Mouse (Mus musculus) stomach, embryonic 16.5 days (tissue): ENCODE data around the gene Sgk1. TPM values are rescaled to one million over a fixed set of nuclear protein-coding genes. Genes with fewer than 3 reads are reported as not detected.

ENCODE experiments used
- ATAC-seq: fragments of 200-750 bp; cut with Nextera tagmentation; 2 replicates; pipeline ENCODE4 v1.8.0; 2017; ENCODE audit warnings: moderate number of reproducible peaks, moderate TSS enrichment; ENCODE audit not compliant: insufficient read depth, low FRiP score
- H3K27ac ChIP-seq: fragments of 300-500 bp; sonication (generic); 2 replicates; pipeline ENCODE4 v1.5.1; 2014; ENCODE audit warnings: low read length
- H3K27me3 ChIP-seq: fragments of 300-500 bp; sonication (generic); 2 replicates; pipeline ENCODE4 v1.6.1; 2014; ENCODE audit warnings: low read length, control low read depth, mixed read lengths; ENCODE audit not compliant: control insufficient read depth, insufficient read depth
- H3K36me3 ChIP-seq: fragments of 300-500 bp; sonication (generic); 2 replicates; pipeline ENCODE4 v1.6.1; 2014; ENCODE audit warnings: low read length; ENCODE audit not compliant: control insufficient read depth, insufficient read depth
- H3K4me1 ChIP-seq: fragments of 300-500 bp; sonication (generic); 2 replicates; pipeline ENCODE4 v1.6.1; 2014; ENCODE audit warnings: low read length, control low read depth, mixed read lengths; ENCODE audit not compliant: control insufficient read depth, insufficient read depth
- H3K4me2 ChIP-seq: fragments of 300-500 bp; sonication (generic); 2 replicates; pipeline ENCODE4 v1.6.1; 2014; ENCODE audit warnings: low read depth, low read length, mixed read lengths
- H3K4me3 ChIP-seq: fragments of 300-500 bp; sonication (generic); replicated peaks from 2 replicates; pipeline ENCODE4 v1.5.1; 2014; ENCODE audit warnings: mild to moderate bottlenecking, low read length
- H3K9ac ChIP-seq: fragments of 300-500 bp; sonication (generic); 2 replicates; pipeline ENCODE4 v1.6.1; 2014; ENCODE audit warnings: low read length
- H3K9me3 ChIP-seq: fragments of 300-500 bp; sonication (generic); replicated peaks from 2 replicates; pipeline ENCODE4 v1.6.1; 2016; ENCODE audit warnings: low read length, control low read depth; ENCODE audit not compliant: control insufficient read depth
- WGBS: fragments of 180-500 bp; shearing (Covaris S2); extraction: QIAGEN DNeasy Blood & Tissue Kit; methylation state at CpG from one replicate; pipeline ENCODE4 v1.1.7; 2014; 5-methylcytosine and 5-hydroxymethylcytosine counted together
- polyA plus RNA-seq: library from polyadenylated mRNA; unstranded; fragments of >200 nt; fragmentation: Nextera tagmentation; extraction: Ambion mirVana; gene quantifications from 2 replicates; pipeline ENCODE4 v1.2.1, GENCODE M21; 2015

Sgk1 gene
- 34.3 and 35.9 TPM in 2 replicates for polyA plus RNA-seq

GRCm38 (mm10) chr10:21882184-21883081 lies at the start of gene Sgk1:
Sgk1 (plus strand) TSS chr10:21882184.
- H3K36me3 ChIP-seq = no peaks in the 10 kb centered on the region
- WGBS = 5% methylated on average over 36 of the region's 36 CpGs
- H3K4me1 ChIP-seq = peaks cover 12% of the 10 kb centered on the region
- peak within 1 kb of the TSS; percentile 71 for H3K4me2 ChIP-seq
- ATAC-seq = no peak
- H3K27me3 ChIP-seq = peaks cover 7% of the 10 kb centered on the region; the same call in 1 of the 2 replicates
- H3K9me3 ChIP-seq = no peaks in the 10 kb centered on the region
- peak within 1 kb of the TSS; percentile 45 for H3K4me3 ChIP-seq
- H3K27ac ChIP-seq = no peak within 1 kb of the TSS
- peak within 1 kb of the TSS; percentile 51 for H3K9ac ChIP-seq

GRCm38 (mm10) chr10:21832282-21832681 lies 49.7 kb upstream of the Sgk1 start:
- no peaks in the 10 kb centered on the region for H3K36me3 ChIP-seq
- H3K27ac ChIP-seq = no peak overlapping the region
- H3K9ac ChIP-seq = no peak overlapping the region
- WGBS = 71% methylated on average over 2 of the region's 2 CpGs
- 0 out of 2 replicates have a peak, but pooled peaks cover 6% of the 10 kb centered on the region for H3K4me1 ChIP-seq
- no peaks in the 10 kb centered on the region for H3K9me3 ChIP-seq
- H3K4me3 ChIP-seq = no peak overlapping the region
- H3K4me2 ChIP-seq = no peak overlapping the region
- H3K27me3 ChIP-seq = no peaks in the 10 kb centered on the region
- ATAC-seq = no peak

GRCm38 (mm10) chr10:21833757-21834156 lies 48.2 kb upstream of the Sgk1 start:
- H3K36me3 ChIP-seq = no peaks in the 10 kb centered on the region
- WGBS = 88% methylated on average over 3 of the region's 3 CpGs
- H3K9me3 ChIP-seq = no peaks in the 10 kb centered on the region
- H3K27me3 ChIP-seq = no peaks in the 10 kb centered on the region
- H3K4me2 ChIP-seq = no peak overlapping the region
- H3K27ac ChIP-seq = no peak overlapping the region
- no peak overlapping the region for H3K9ac ChIP-seq
- ATAC-seq = no peak
- 0 out of 2 replicates have a peak, but pooled peaks cover 6% of the 10 kb centered on the region for H3K4me1 ChIP-seq
- no peak overlapping the region for H3K4me3 ChIP-seq

GRCm38 (mm10) chr10:21835077-21835476 lies 46.9 kb upstream of the Sgk1 start:
- Histone ChIP-seq H3K9ac (no peak overlapping the region), H3K27me3 (no peaks in the 10 kb centered on the region), H3K4me1 (no peaks in the 10 kb centered on the region), H3K9me3 (no peaks in the 10 kb centered on the region), H3K4me3 (no peak overlapping the region), H3K36me3 (no peaks in the 10 kb centered on the region), H3K4me2 (no peak overlapping the region), H3K27ac (no peak overlapping the region)
- no peak for ATAC-seq
- 64% methylated on average over 7 of the region's 7 CpGs for WGBS

- Histone ChIP-seq H3K27ac (no peak overlapping the region), H3K4me1 (no peaks in the 10 kb centered on the region), H3K36me3 (no peaks in the 10 kb centered on the region), H3K9me3 (no peaks in the 10 kb centered on the region), H3K9ac (no peak overlapping the region), H3K4me2 (no peak overlapping the region), H3K4me3 (no peak overlapping the region), H3K27me3 (no peaks in the 10 kb centered on the region)
- ATAC-seq = peak; percentile 50; the same call in 1 of the 2 replicates
- 38% methylated on average over 13 of the region's 13 CpGs for WGBS
Observed at GRCm38 (mm10) chr10:21839248-21840155, 42.5 kb upstream of the Sgk1 start.

- Histone ChIP-seq H3K4me3 (no peak overlapping the region), H3K9ac (no peak overlapping the region), H3K27ac (no peak overlapping the region), H3K27me3 (no peaks in the 10 kb centered on the region), H3K4me2 (no peak overlapping the region), H3K4me1 (no peaks in the 10 kb centered on the region), H3K36me3 (no peaks in the 10 kb centered on the region), H3K9me3 (no peaks in the 10 kb centered on the region)
- WGBS = 57% methylated on average over 6 of the region's 6 CpGs
- ATAC-seq = no peak
Observed at GRCm38 (mm10) chr10:21843326-21843725, 38.7 kb upstream of the Sgk1 start.

- H3K27me3 ChIP-seq = no peaks in the 10 kb centered on the region
- H3K9me3 ChIP-seq = no peaks in the 10 kb centered on the region
- H3K27ac ChIP-seq = no peak overlapping the region
- no peak overlapping the region for H3K4me3 ChIP-seq
- H3K36me3 ChIP-seq = no peaks in the 10 kb centered on the region
- WGBS = 75% methylated on average over 8 of the region's 8 CpGs
- H3K4me2 ChIP-seq = no peak overlapping the region
- H3K4me1 ChIP-seq = no peaks in the 10 kb centered on the region
- ATAC-seq = no peak
- no peak overlapping the region for H3K9ac ChIP-seq
Observed at GRCm38 (mm10) chr10:21843861-21844260, 38.1 kb upstream of the Sgk1 start.

GRCm38 (mm10) chr10:21844391-21844790 lies 37.6 kb upstream of the Sgk1 start:
- Histone ChIP-seq H3K9me3 (no peaks in the 10 kb centered on the region), H3K4me1 (no peaks in the 10 kb centered on the region), H3K27me3 (no peaks in the 10 kb centered on the region), H3K4me2 (no peak overlapping the region), H3K27ac (no peak overlapping the region), H3K36me3 (no peaks in the 10 kb centered on the region), H3K9ac (no peak overlapping the region), H3K4me3 (no peak overlapping the region)
- WGBS = 65% methylated on average over 7 of the region's 7 CpGs
- no peak for ATAC-seq
